Mouse (Mus musculus): ENCODE data around the gene Hivep2.

GRCm38 (mm10) chr10:14107980-14108671 is 142.3 kb downstream of the Hivep2 start:
- TF ChIP-seq CTCF (IDR thresholded peaks at IDR 0.05; ENCODE audit: control insufficient read depth, insufficient read depth, low read length) (no peak), POLR2A (IDR thresholded peaks at IDR 0.05; ENCODE audit: borderline replicate concordance, control insufficient read depth, low read depth, low read length) (no peak)
